Comparison of ENCODE assay signal across 23 mouse cellular contexts in genomic region chr7:67985511-67985910, GRCm38 (mm10). TPM values are rescaled to one million over a fixed set of nuclear protein-coding genes. Genes with fewer than 3 reads are reported as not detected.
DNase-seq lines count a peak whose midpoint lies in the region; ATAC-seq and TF ChIP-seq lines count a peak whose summit lies in the region.
"Had no signal": no experiment of that assay in that cellular context is flagged by ENCODE, and none has a peak within 500 bp of the region (broad histone marks: within the 10 kb centered on the region; RNA-seq: fewer than 3 reads in every experiment).

No protein-coding gene starts in this region.

- H3K4me1 ChIP-seq in lung, embryonic 16.5 days (replicated peaks; ENCODE audit: control insufficient read depth, insufficient read depth, low read length), result peaks cover 43% of the 10 kb centered on the region
- H3K4me1 ChIP-seq in G1E (ENCODE audit: insufficient read depth, low read depth, low read length), result peaks cover 50% of the 10 kb centered on the region
- H3K4me1 ChIP-seq in bone marrow, adult 2 months (ENCODE audit: control insufficient read depth, insufficient read depth, low read length), result peaks cover 9% of the 10 kb centered on the region
- peaks cover 22% of the 10 kb centered on the region for H3K4me1 ChIP-seq in liver, embryonic 16.5 days (ENCODE audit: control insufficient read depth, low read depth, low read length)

- no peak overlapping the region for H3K27ac ChIP-seq in lung, embryonic 16.5 days (ENCODE audit: low read length)
- peak overlapping the region; percentile 85 for H3K27ac ChIP-seq in bone marrow, adult 2 months (ENCODE audit: control insufficient read depth, insufficient read depth, low read depth, low read length, poor library complexity)
- H3K27ac ChIP-seq in liver, embryonic 16.5 days (ENCODE audit: low read length), result peak overlapping the region; percentile 8; the same call in 1 of the 2 replicates
- H3K27ac ChIP-seq: forebrain, embryonic 12.5 days; gastrocnemius, adult 2 months; heart, embryonic 15.5 days; layer of hippocampus, adult 2 months; limb, embryonic 10.5 days; stomach, embryonic 15.5 days had no signal

- no peak overlapping the region for H3K4me3 ChIP-seq in lung, embryonic 16.5 days (ENCODE audit: low read length)
- H3K4me3 ChIP-seq in G1E (ENCODE audit: low read depth, low read length), result peak overlapping the region; percentile 8; the same call in 1 of the 2 replicates
- H3K4me3 ChIP-seq in bone marrow, adult 2 months (replicated peaks; ENCODE audit: control insufficient read depth, low read depth, low read length), result peak overlapping the region; percentile 18
- no peak overlapping the region for H3K4me3 ChIP-seq in liver, embryonic 16.5 days (ENCODE audit: low read depth, low read length)
- H3K4me3 ChIP-seq: forebrain, embryonic 12.5 days; gastrocnemius, adult 2 months; heart, embryonic 15.5 days; layer of hippocampus, adult 2 months; limb, embryonic 10.5 days; stomach, embryonic 15.5 days had no signal

- no peak for TF ChIP-seq POLR2A in bone marrow, adult 2 months (IDR thresholded peaks at IDR 0.05; ENCODE audit: borderline replicate concordance, control insufficient read depth, low read depth, low read length)

- no peak overlapping the region for H3K4me2 ChIP-seq in lung, embryonic 16.5 days (ENCODE audit: low read depth, low read length)
- peak overlapping the region; percentile 30 for H3K4me2 ChIP-seq in liver, embryonic 16.5 days (ENCODE audit: low read depth, low read length)
- H3K4me2 ChIP-seq: forebrain, embryonic 12.5 days; heart, embryonic 15.5 days; stomach, embryonic 15.5 days had no signal

- H3K27me3 ChIP-seq in lung, embryonic 16.5 days (ENCODE audit: control insufficient read depth, insufficient read depth, low read depth, low read length), result no peaks in the 10 kb centered on the region
- H3K27me3 ChIP-seq in G1E (ENCODE audit: insufficient read depth, low read length), result no peaks in the 10 kb centered on the region
- no peaks in the 10 kb centered on the region for H3K27me3 ChIP-seq in liver, embryonic 16.5 days (ENCODE audit: control insufficient read depth, insufficient read depth, low read depth, low read length)
- H3K27me3 ChIP-seq: forebrain, embryonic 12.5 days; heart, embryonic 15.5 days; Patski; stomach, embryonic 15.5 days had no signal

- DNase-seq in lung, postnatal 4 days, result no peak
- no peak for DNase-seq in G1E (ENCODE audit: low spot score)
- no peak for DNase-seq in gastrocnemius, postnatal 4 days (ENCODE audit: low spot score in 2 of 2)
- DNase-seq in adrenal gland, adult 18-20 months (ENCODE audit: low spot score in 2 of 2), result no peak
- DNase-seq in adipocyte (ENCODE audit: low spot score), result no peak
- DNase-seq: adrenal gland, postnatal 25 days; cerebellum, adult 18-20 months; gastrocnemius, adult 2 months; heart, adult 11 months; heart, postnatal 4 days; kidney, adult 8-10 months; kidney, postnatal 14 days; lung, adult 18-20 months; thymus, adult 18-20 months had no signal

- H3K36me3 ChIP-seq in lung, embryonic 16.5 days (ENCODE audit: control insufficient read depth, insufficient read depth, low read length), result peaks cover 3% of the 10 kb centered on the region; the same call in 1 of the 2 replicates
- H3K36me3 ChIP-seq in G1E (replicated peaks), result no peaks in the 10 kb centered on the region
- no peaks in the 10 kb centered on the region for H3K36me3 ChIP-seq in liver, embryonic 16.5 days (ENCODE audit: control insufficient read depth, insufficient read depth)
- H3K36me3 ChIP-seq: forebrain, embryonic 12.5 days; heart, embryonic 15.5 days; stomach, embryonic 15.5 days had no signal

- TF ChIP-seq CTCF in G1E (IDR thresholded peaks at IDR 0.05; ENCODE audit: low read depth, low read length), result no peak
- TF ChIP-seq CTCF in bone marrow, adult 2 months (IDR thresholded peaks at IDR 0.05; ENCODE audit: control insufficient read depth, insufficient read depth, low read length), result no peak

- H3K9me3 ChIP-seq in lung, embryonic 16.5 days (ENCODE audit: control insufficient read depth, low read length), result no peaks in the 10 kb centered on the region
- H3K9me3 ChIP-seq in G1E (replicated peaks), result peaks cover 17% of the 10 kb centered on the region
- no peaks in the 10 kb centered on the region for H3K9me3 ChIP-seq in liver, embryonic 16.5 days (replicated peaks; ENCODE audit: control insufficient read depth, low read length)
- H3K9me3 ChIP-seq: forebrain, embryonic 12.5 days; heart, embryonic 15.5 days; limb, embryonic 10.5 days; stomach, embryonic 15.5 days had no signal

- ATAC-seq in lung, embryonic 16.5 days (ENCODE audit: low read depth), result 0 out of 2 replicates have a peak, but pooled peaks have one; percentile 4
- ATAC-seq in G1E (ENCODE audit: extremely low read depth, insufficient number of reproducible peaks, low FRiP score, poor library complexity, severe bottlenecking), result no peak
- peak; percentile 33 for ATAC-seq in liver, embryonic 16.5 days (ENCODE audit: low read depth)
- ATAC-seq: Patski had no signal

- H3K9ac ChIP-seq in lung, embryonic 16.5 days (ENCODE audit: low read length), result no peak overlapping the region
- H3K9ac ChIP-seq in liver, embryonic 16.5 days (ENCODE audit: low read depth, low read length), result no peak overlapping the region
- H3K9ac ChIP-seq: forebrain, embryonic 12.5 days; heart, embryonic 15.5 days; stomach, embryonic 15.5 days had no signal

- 52% methylated on average over 5 of the region's 5 CpGs for WGBS in lung, embryonic 16.5 days
- 27% methylated on average over 5 of the region's 5 CpGs for WGBS in bone marrow, adult 2 months
- WGBS in liver, embryonic 16.5 days (ENCODE audit: insufficient replicate concordance), result 27% methylated on average over 5 of the region's 5 CpGs

RNA-seq across cellular contexts. Expression of gene Igf1r, which starts 32.9 kb away (rescaled TPM):
- 19.9 and 22.9 TPM in 2 replicates for polyA plus RNA-seq in lung, embryonic 16.5 days (2015; fragmentation: Nextera tagmentation; extraction: Ambion mirVana)
- total RNA-seq in G1E (2014; fragmentation: Nextera tagmentation) (9.1 and 10.9 TPM in 2 replicates), G1E (2017) (6.1 TPM in 2 replicates)
- 3.0 and 4.3 TPM in 2 replicates for polyA plus RNA-seq in G1E (2012)
- 8.7 and 21.3 TPM in 2 replicates for polyA plus RNA-seq in bone marrow, adult 2 months (2011; ENCODE audit: insufficient read depth, insufficient read length, low replicate concordance, missing spikeins)
- polyA plus RNA-seq in liver, embryonic 16.5 days (2015; fragmentation: Nextera tagmentation; extraction: Ambion mirVana), result 3.2 and 3.7 TPM in 2 replicates
- 10 to 100 TPM; 40.6 to 41.0 TPM for total RNA-seq in gastrocnemius, postnatal 4 days (2021)
- total RNA-seq in adrenal gland, adult 18-20 months (2021), result 100 to 1,000 TPM in 1 of 2 experiments, 10 to 100 TPM in 1; 56.6 to 128 TPM

Comparison
In these comparisons a context has a peak if more than half of its experiments do, and no peak if none do; other contexts are left out.
1. H3K4me3 ChIP-seq: peak in G1E (single experiment) and bone marrow, adult 2 months (single experiment); none in lung, embryonic 16.5 days (single experiment) and liver, embryonic 16.5 days (single experiment).